ENCODE assay signal across 18 mouse cellular contexts in the genomic region with DNA sequence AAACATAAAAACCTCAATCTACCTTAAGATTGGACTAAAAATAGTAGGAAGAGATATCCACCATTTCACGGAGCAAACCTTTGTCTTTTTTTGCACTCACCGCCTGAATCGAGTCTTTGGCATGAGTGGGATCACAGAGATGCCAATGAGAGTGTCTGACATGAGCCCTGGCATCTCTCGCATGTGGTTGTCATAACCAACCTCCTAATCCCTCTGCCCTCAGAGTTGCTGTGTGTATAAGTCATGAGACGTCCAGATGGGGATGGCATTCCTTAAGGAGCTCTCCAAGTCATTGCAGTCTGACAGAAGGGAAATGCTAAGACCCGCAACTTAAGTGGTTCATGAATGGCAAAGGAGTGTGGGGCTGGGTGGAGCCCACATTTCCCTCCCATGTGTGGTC. TPM values are rescaled to one million over a fixed set of nuclear protein-coding genes. Genes with fewer than 3 reads are reported as not detected.
"Had no signal": no experiment of that assay in that cellular context is flagged by ENCODE, and none has a peak within 500 bp of the region (broad histone marks: within the 10 kb centered on the region; RNA-seq: fewer than 3 reads in every experiment).

No protein-coding gene starts in this region.

- DNase-seq: kidney, adult 9 months; kidney, postnatal 4 days; liver; liver, embryonic 13.5 days; lung, adult 18-20 months; right cerebral cortex, adult 18-20 months; right cerebral cortex, postnatal 25 days; thymus, adult 18-20 months; thymus, postnatal 14 days had no signal

- H3K27ac ChIP-seq: kidney, postnatal 0 days; liver, embryonic 13.5 days; midbrain, embryonic 12.5 days; neural tube, embryonic 15.5 days had no signal

- H3K36me3 ChIP-seq: liver, embryonic 13.5 days; midbrain, embryonic 12.5 days; neural tube, embryonic 15.5 days had no signal

- H3K9me3 ChIP-seq: liver, embryonic 13.5 days; midbrain, embryonic 12.5 days; neural tube, embryonic 15.5 days had no signal

- H3K27me3 ChIP-seq: midbrain, embryonic 12.5 days; neural tube, embryonic 15.5 days had no signal

- H3K4me3 ChIP-seq: left cerebral cortex, adult 2 months; liver, embryonic 13.5 days; midbrain, embryonic 12.5 days; neural tube, embryonic 15.5 days had no signal

- H3K4me2 ChIP-seq: liver, embryonic 13.5 days; midbrain, embryonic 12.5 days; neural tube, embryonic 15.5 days had no signal

- H3K9ac ChIP-seq: liver, embryonic 13.5 days; midbrain, embryonic 12.5 days; neural tube, embryonic 15.5 days had no signal

- ATAC-seq: midbrain, embryonic 16.5 days had no signal

RNA-seq across cellular contexts. Expression of gene Krt28, which starts 16.7 kb away (rescaled TPM):
- polyA plus RNA-seq: kidney, postnatal 0 days; liver, embryonic 13.5 days; small intestine, adult 2 months had no signal

RNA-seq across cellular contexts. Expression of gene Krt12, which starts 30.7 kb away (rescaled TPM):
- polyA plus RNA-seq: kidney, postnatal 0 days; limb, embryonic 11.5 days; liver, embryonic 13.5 days; lung, embryonic 16.5 days; midbrain, embryonic 12.5 days; neural tube, embryonic 11.5 days had no signal

RNA-seq across cellular contexts. Expression of gene Krt27, which starts 40.5 kb away (rescaled TPM):
- polyA plus RNA-seq: kidney, postnatal 0 days; limb, embryonic 11.5 days; liver, embryonic 13.5 days; lung, embryonic 16.5 days; midbrain, embryonic 12.5 days; midbrain, embryonic 16.5 days; neural tube, embryonic 11.5 days; small intestine, adult 2 months had no signal
